Mouse (Mus musculus) embryonic facial prominence, embryonic 10.5 days (tissue): ENCODE data around the gene Acox1. TPM values are rescaled to one million over a fixed set of nuclear protein-coding genes. Genes with fewer than 3 reads are reported as not detected.

Experiments used
- DNase-seq: peaks from one replicate; pipeline ENCODE4 v3.0.0-alpha.2; 2017; ENCODE audit warnings: low spot score
- H3K27ac ChIP-seq: fragments of 300-500 bp; sonication (generic); replicated peaks from 2 replicates; pipeline ENCODE4 v1.5.1; 2016; ENCODE audit warnings: mild to moderate bottlenecking
- H3K27me3 ChIP-seq: fragments of 300-500 bp; sonication (generic); replicated peaks from 2 replicates; pipeline ENCODE4 v1.6.1; 2016; ENCODE audit warnings: low read depth, mild to moderate bottlenecking; ENCODE audit not compliant: poor library complexity, severe bottlenecking
- H3K36me3 ChIP-seq: fragments of 300-500 bp; sonication (generic); replicated peaks from 2 replicates; pipeline ENCODE4 v1.6.1; 2016; ENCODE audit warnings: mild to moderate bottlenecking, moderate library complexity
- H3K4me1 ChIP-seq: fragments of 300-500 bp; sonication (generic); 2 replicates; pipeline ENCODE4 v1.6.1; 2016
- H3K4me3 ChIP-seq: fragments of 300-500 bp; sonication (generic); 2 replicates; pipeline ENCODE4 v1.5.1; 2016; ENCODE audit warnings: mild to moderate bottlenecking, moderate library complexity
- H3K9me3 ChIP-seq: fragments of 300-500 bp; sonication (generic); 2 replicates; pipeline ENCODE4 v1.6.1; 2016; ENCODE audit warnings: mild to moderate bottlenecking
- WGBS: fragments of 180-500 bp; shearing (Covaris S2); methylation state at CpG from one replicate; pipeline ENCODE4 v1.1.7; 2016; 5-methylcytosine and 5-hydroxymethylcytosine counted together
- polyA plus RNA-seq: library from polyadenylated mRNA; unstranded; fragments of >200 nt; fragmentation: Nextera tagmentation; extraction: Ambion mirVana; gene quantifications from 2 replicates; pipeline ENCODE4 v1.2.1, GENCODE M21; 2016

The Acox1 gene
- polyA plus RNA-seq, 1 experiment from 2014 or later, result 18.8 TPM

DNA sequence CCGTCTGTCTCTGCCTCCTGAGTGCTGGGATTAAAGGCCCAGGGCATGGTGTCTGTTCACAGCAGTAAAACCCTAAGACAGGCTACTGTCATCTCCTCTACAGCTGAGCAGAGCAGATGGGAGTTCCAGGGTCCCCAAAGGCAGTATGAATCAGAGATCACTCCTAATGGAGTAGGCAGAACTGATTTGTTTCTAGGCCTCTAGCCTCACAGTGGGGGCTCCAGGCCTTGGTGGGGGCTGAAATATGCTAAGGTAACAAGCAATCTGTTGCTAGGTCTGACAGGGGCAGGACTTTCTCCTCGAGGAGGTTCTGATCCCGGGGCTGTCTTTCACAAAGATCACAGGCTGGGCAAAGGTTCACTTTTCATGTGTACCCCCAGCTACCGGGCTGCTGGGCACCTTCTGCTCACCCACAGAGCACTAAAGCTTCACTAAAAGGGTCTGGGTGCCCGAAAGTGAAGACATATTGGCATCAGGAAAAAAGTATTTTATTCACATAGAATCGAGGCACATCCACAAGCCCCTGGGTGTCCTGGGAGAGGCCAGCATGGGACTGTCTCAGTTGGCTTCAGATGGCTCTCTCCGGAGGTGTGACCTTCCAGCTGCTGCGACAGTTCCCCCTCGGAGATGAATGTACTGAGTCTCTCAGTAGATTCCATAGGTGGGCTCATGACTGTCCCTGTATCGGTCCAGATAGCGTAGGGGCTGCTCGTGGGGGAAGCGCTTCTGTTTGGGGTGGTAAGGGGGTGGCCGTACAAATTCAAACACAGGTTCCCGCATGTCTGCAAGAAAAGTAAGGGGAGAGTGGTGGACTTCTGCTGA is 67.3 kb downstream of the Acox1 start:
- H3K36me3 ChIP-seq, result peaks cover 53% of the 10 kb centered on the region
- peak overlapping the region; percentile 69 for H3K4me3 ChIP-seq
- peaks cover 18% of the 10 kb centered on the region for H3K27me3 ChIP-seq
- H3K4me1 ChIP-seq, result peaks cover 64% of the 10 kb centered on the region
- 82% methylated on average over 15 of the region's 15 CpGs for WGBS
- H3K9me3 ChIP-seq, result no peaks in the 10 kb centered on the region
- H3K27ac ChIP-seq, result 0 out of 2 replicates have a peak overlapping the region, but pooled peaks have one; percentile 26
- DNase-seq, result no peak

DNA sequence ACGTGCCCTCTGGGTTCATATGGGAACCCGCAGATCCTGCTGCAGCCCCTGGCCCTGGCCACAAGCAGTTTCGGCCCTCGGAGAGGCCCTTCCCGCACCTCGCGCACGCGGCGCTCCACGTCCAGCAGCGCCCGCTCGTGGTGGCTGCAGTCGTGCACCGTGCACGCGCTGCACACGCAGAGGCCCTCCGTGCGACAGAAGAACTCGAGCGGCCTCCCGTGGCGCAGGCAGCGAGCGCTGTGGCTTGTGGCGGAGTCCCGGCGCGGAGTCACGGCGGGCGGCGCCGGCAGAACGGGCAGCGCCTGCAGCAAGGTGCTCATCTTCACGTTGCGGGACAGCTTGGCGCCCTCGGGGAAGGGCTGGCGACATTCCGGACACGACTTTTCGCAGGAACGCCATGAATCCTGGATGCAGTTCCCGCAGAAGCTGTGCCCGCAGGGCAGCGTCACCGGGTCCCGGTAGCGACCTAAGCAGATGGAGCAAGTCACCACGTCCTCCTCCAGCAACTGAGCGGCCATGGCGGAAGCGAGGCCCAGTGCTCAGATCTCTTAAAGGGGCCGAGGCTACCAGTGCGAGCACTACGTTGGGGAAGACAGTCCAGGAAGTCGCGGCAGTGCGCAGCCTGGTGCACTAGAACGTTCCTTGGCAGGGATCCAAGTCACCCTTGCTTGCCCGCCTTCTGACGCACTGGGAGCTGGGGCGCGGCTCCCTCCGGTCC is 68.2 kb downstream of the Acox1 start, which contains the start of gene Trim65:
TSS of gene Trim65 (minus strand) at position 641 of the 718 bp plus-strand sequence.
- Histone ChIP-seq H3K9me3 (no peaks in the 10 kb centered on the region), H3K36me3 (peaks cover 51% of the 10 kb centered on the region), H3K27ac (peak within 1 kb of the TSS; percentile 90), H3K4me1 (peaks cover 64% of the 10 kb centered on the region), H3K4me3 (peak within 1 kb of the TSS; percentile 69), H3K27me3 (peaks cover 18% of the 10 kb centered on the region)
- peak; percentile 90 for DNase-seq
- 2% methylated on average over 69 of the region's 69 CpGs for WGBS

DNA sequence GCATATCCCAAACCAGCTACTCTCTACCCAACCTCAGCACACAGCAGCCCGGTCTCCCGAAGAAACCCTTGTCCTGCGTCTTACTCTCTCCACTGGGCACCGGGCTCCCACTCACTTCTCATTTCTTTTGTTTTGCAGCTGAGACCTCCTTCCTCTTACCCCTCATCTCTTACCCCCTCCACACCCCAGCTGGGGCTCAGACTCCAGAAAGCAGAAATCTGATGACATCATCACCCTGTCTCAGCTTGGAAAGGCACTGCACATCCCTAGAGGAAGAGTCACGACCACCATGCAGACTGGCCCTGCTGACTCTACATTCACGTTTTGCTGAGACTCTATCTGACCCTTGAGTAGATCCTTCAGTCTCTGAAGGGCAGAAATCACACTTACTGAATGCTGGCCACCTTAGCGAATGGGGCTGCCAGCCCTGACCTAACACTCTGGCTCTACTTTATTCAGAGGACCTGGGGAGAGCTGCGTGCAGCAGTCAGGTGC is 68.8 kb downstream of the Acox1 start:
- peaks cover 64% of the 10 kb centered on the region for H3K4me1 ChIP-seq
- peak overlapping the region; percentile 90 for H3K27ac ChIP-seq
- H3K9me3 ChIP-seq, result 0 out of 2 replicates have a peak, but pooled peaks cover 3% of the 10 kb centered on the region
- DNase-seq, result no peak
- peaks cover 50% of the 10 kb centered on the region for H3K36me3 ChIP-seq
- WGBS, result 47% methylated on average over 8 of the region's 8 CpGs
- peak overlapping the region; percentile 69 for H3K4me3 ChIP-seq
- peaks cover 18% of the 10 kb centered on the region for H3K27me3 ChIP-seq

DNA sequence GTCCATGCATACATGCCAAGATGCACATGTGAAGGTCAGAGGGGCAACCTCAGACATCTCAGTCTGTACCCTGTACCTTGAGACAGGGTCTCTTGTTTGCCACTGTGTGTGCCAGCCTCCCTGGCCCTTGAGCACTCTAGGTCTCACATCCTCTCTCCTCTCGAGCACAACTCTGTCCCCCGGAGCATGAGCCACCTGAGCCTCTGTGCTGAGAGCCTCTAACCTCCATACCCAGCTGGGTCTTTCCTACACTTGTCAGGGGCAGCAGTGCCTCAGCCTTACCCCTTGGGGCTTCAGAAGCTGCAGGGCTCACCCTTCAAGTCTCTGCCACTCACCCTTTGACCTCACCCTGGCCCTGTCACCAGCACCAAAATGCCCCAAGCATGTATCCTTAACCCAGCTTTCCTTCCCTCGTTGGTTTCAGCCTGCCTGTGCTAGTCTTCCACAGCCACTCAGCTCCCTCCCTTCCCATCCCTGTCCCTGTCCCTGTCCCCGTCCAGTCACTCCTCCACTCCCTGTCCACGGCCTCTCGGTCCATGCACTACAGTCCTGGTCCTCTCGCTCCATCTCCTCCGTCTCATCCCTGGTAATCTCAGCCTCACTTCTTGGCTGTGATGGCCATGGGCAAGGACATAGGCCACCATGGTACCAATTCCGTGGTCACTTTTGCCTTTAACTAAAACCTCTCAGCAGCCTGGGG is 69.6 kb downstream of the Acox1 start:
- H3K36me3 ChIP-seq, result peaks cover 42% of the 10 kb centered on the region
- 0 out of 2 replicates have a peak, but pooled peaks cover 3% of the 10 kb centered on the region for H3K9me3 ChIP-seq
- no peak overlapping the region for H3K4me3 ChIP-seq
- peaks cover 18% of the 10 kb centered on the region for H3K27me3 ChIP-seq
- 74% methylated on average over 9 of the region's 9 CpGs for WGBS
- DNase-seq, result no peak
- peaks cover 64% of the 10 kb centered on the region for H3K4me1 ChIP-seq
- H3K27ac ChIP-seq, result peak overlapping the region; percentile 90; the same call in 1 of the 2 replicates

DNA sequence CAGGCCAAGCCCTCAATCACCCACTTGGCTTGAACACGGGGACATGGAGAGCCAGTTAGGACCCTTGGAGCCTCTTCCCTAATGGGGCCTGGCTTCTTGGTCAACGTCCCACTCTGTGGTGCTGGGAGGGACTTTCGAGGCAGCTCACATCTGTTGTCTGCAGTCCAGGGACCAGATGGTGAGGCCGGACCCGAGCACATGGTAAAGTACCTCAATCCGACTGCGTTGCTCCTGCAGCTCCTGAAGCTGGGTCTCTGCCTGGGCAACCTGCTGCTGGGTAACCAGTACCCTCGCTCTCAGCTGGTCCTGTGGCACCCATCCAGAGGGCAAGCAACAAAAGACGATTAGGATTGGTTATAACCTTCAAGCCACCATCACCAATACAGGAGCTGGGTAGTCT is 70.9 kb downstream of the Acox1 start:
- Histone ChIP-seq H3K27ac (peak overlapping the region; percentile 81), H3K9me3 (0 out of 2 replicates have a peak, but pooled peaks cover 3% of the 10 kb centered on the region), H3K4me1 (peaks cover 54% of the 10 kb centered on the region), H3K27me3 (peaks cover 18% of the 10 kb centered on the region), H3K4me3 (peak overlapping the region; percentile 45), H3K36me3 (peaks cover 29% of the 10 kb centered on the region)
- 84% methylated on average over 9 of the region's 9 CpGs for WGBS
- no peak for DNase-seq

DNA sequence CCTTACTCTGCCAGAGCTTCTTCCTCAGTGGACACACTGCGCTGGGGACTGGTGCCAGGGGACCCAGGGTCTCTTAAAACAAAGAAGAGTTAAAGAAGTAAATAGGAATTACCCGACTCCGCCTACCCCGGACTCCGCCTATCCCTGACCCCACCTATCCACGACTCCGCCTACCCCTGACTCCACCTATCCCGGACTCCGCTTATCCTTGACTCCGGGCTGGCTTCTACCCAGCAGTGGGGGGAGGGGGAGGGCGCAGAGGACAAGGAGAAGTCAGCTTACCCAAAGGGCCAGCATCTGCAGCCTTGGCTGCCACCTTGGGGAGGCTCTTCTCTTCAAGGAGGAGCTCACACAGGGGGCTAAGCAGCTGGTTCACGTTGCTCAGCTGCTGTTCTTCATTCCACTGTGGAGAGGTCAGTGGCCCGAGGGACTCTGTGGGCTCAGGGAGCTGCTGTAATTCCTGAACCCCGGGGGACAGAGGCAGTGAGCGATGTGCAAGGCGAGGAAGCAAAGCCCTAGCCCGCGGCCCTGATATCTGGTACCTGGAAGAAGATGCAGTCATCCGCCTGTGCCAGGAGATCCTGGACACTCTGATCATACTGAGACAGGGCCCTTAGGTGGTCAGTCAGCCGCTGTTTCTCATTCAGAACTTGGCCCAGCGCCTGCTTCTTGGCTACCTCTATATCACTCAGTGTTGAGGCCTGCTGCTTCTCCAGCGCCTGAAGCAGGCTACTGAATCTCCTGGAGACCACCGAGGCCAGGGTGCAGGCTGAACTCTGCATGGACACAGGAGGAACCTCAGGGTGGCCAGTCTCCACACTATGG is 71.5 kb downstream of the Acox1 start, which contains the start of gene Trim47:
TSS of gene Trim47 (minus strand) at position 55 of the 825 bp plus-strand sequence.
- 22% methylated on average over 23 of the region's 23 CpGs for WGBS
- peak; percentile 88 for DNase-seq
- H3K27ac ChIP-seq, result peak within 1 kb of the TSS; percentile 81
- H3K9me3 ChIP-seq, result 0 out of 2 replicates have a peak, but pooled peaks cover 3% of the 10 kb centered on the region
- peak within 1 kb of the TSS; percentile 45 for H3K4me3 ChIP-seq
- H3K4me1 ChIP-seq, result peaks cover 49% of the 10 kb centered on the region
- peaks cover 18% of the 10 kb centered on the region for H3K27me3 ChIP-seq
- H3K36me3 ChIP-seq, result peaks cover 23% of the 10 kb centered on the region

DNA sequence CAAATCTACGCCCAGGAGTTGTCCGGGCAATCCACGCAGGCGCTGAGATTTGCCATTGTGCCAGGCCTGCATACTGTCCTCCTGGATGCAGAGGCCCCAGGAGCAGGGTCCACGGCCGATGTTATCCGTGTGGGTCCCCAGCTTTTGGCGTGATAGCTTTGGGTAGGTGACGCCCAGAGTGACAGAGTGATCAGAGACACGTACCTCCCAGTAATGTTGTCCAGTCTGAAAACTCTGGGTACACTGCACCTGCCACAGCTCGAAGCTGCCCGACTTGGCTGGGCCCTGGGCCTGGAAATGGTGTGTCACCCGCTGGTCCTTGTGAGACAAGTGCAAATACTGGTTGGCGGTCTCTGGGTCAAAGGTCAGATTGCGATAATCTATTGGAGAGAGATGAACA is 72.6 kb downstream of the Acox1 start:
- H3K4me1 ChIP-seq, result peaks cover 43% of the 10 kb centered on the region
- no peak overlapping the region for H3K27ac ChIP-seq
- H3K27me3 ChIP-seq, result peaks cover 18% of the 10 kb centered on the region
- DNase-seq, result no peak
- H3K36me3 ChIP-seq, result peaks cover 12% of the 10 kb centered on the region
- 0 out of 2 replicates have a peak, but pooled peaks cover 3% of the 10 kb centered on the region for H3K9me3 ChIP-seq
- H3K4me3 ChIP-seq, result no peak overlapping the region
- WGBS, result 95% methylated on average over 15 of the region's 15 CpGs

Other genes with a start within 250 kb of the Acox1 start
- 1.1 and 1.5 TPM in 2 replicates for gene Itgb4, start 224.3 kb downstream of the Acox1 start, polyA plus RNA-seq
- gene Galk1, start 186.3 kb downstream of the Acox1 start, polyA plus RNA-seq, result 212 and 216 TPM in 2 replicates
- gene H3f3b, start 171.1 kb downstream of the Acox1 start, polyA plus RNA-seq, result 1,824 and 1,981 TPM in 2 replicates
- 49.4 and 50.9 TPM in 2 replicates for gene Unk, start 168.7 kb downstream of the Acox1 start, polyA plus RNA-seq
- 2.9 TPM in 2 replicates for gene Unc13d, start 121.1 kb downstream of the Acox1 start, polyA plus RNA-seq
- 74.2 and 76.8 TPM in 2 replicates for gene Wbp2, start 112.0 kb downstream of the Acox1 start, polyA plus RNA-seq
- 4.5 and 4.7 TPM in 2 replicates for gene Trim47, start 71.8 kb downstream of the Acox1 start, polyA plus RNA-seq
- 1.9 and 2.3 TPM in 2 replicates for gene Trim65, start 67.9 kb downstream of the Acox1 start, polyA plus RNA-seq
- gene Mrpl38, start 60.2 kb downstream of the Acox1 start, polyA plus RNA-seq, result 108 and 117 TPM in 2 replicates
- 61.0 and 61.8 TPM in 2 replicates for gene Fbf1, start 30.9 kb downstream of the Acox1 start, polyA plus RNA-seq
- gene Ten1, start 190 bp downstream of the Acox1 start, polyA plus RNA-seq, result 62.7 and 65.6 TPM in 2 replicates
- gene Evpl, start 39.0 kb upstream of the Acox1 start, polyA plus RNA-seq, result 1.0 and 1.3 TPM in 2 replicates
- 104 TPM in 2 replicates for gene Srp68, start 75.2 kb upstream of the Acox1 start, polyA plus RNA-seq
- 0.25 and 0.39 TPM in 2 replicates for gene Galr2, start 81.9 kb upstream of the Acox1 start, polyA plus RNA-seq
- 55.4 and 59.7 TPM in 2 replicates for gene Exoc7, start 108.2 kb upstream of the Acox1 start, polyA plus RNA-seq
- gene Foxj1, start 136.4 kb upstream of the Acox1 start, polyA plus RNA-seq, result 2.3 and 3.3 TPM in 2 replicates
- gene Rnf157, start 214.0 kb upstream of the Acox1 start, polyA plus RNA-seq, result 12.7 and 15.7 TPM in 2 replicates
- 43.7 and 46.4 TPM in 2 replicates for gene Ubald2, start 235.0 kb upstream of the Acox1 start, polyA plus RNA-seq